Mouse (Mus musculus): ENCODE data around the gene Hnrnpa3.
"Not testable (repeated sequence)": the region's sequence is repeated elsewhere in the genome, so short reads cannot be mapped to it uniquely, and the experiment has no call there.

The Hnrnpa3 gene

DNA sequence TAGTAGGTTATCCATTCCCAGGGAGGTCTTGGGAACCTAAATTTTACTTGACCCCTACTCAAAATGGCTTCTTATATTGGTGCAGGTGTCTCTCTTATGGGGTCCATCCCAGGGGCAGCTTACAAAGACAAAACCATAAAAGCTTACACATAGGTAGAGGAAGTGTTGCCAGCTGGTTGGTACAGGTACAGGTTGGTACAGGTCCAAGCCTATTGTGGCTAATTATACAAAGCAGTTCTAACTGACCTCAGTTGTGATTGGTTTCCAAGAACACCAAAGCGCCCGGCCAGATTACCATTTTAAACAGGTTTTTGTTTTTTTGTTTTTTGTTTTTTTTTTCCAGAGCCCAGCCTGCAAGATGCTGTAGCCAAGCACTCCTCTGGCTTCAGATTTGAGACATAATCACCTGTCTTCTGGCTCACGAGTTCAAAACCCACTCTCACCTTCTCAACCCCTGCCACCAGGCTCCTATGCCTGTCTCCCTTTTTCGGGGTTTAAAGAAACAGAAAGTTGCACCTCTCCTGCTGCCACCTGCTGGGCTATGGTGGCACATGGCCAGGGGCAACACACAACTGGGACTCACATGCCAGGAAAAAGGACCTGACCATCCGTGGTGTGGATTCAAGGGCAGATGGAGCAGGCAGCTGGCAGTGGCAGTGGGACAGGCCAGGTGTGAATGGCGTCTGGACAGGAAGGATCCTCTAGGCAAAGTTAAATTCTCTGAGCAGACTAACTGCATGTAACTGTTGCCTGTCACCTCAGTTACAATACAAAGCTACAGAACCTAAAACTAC, 22.6 kb upstream of the Hnrnpa3 start:
- DNase-seq (ENCODE audit: low read depth, low spot score): no peak

DNA sequence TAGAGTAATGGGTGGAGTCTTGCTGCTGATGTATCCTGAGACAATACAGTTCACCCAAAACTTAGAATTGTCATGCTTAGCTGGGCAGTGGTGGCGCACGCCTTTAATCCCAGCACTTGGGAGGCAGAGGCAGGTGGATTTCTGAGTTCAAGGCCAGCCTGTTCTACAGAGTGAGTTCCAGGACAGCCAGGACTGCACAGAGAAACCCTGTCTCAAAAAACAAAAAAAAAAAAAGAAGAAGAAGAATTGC, 22.1 kb upstream of the Hnrnpa3 start:
- DNase-seq (ENCODE audit: low read depth, low spot score): not testable (repeated sequence)

DNA sequence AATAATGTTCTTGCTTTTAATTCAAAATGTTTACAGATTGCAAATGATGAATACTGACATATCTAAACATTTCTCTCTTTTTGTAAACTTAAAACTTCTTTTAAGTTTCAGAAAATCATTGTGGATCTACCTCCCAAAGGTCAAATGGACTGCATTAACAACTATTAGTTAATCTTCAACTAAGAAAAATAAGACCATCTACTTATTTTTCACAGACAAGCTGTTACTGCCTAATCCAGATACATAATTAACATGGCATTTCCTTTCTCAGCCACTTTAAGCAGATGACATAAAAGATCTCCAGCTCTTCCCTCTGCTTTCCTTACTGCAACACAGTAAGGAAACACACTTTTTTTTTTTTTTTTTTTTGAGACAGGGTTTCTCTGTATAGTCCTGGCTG, 21.7 kb upstream of the Hnrnpa3 start:
- no peak for DNase-seq (ENCODE audit: low read depth, low spot score)

DNA sequence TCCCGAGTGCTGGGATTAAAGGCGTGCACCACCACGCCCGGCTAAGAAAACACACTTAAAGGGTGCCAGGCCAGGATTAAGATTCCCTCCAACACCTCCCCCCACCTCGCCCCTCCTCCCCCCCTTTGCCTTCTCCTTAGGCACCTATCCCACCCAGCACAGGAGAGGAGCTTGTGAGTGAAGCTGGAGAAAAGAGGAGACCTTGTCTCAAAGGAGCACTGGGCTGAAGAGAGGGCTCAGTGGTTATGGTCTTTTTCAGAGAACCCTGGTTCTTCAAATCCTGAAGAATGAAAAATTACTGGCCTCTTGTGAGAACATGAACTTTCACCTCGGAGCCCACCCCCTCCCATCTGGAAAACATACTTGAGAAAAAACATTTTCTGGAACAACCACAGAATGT, 21.2 kb upstream of the Hnrnpa3 start:
- DNase-seq (ENCODE audit: low read depth, low spot score): not testable (repeated sequence)

DNA sequence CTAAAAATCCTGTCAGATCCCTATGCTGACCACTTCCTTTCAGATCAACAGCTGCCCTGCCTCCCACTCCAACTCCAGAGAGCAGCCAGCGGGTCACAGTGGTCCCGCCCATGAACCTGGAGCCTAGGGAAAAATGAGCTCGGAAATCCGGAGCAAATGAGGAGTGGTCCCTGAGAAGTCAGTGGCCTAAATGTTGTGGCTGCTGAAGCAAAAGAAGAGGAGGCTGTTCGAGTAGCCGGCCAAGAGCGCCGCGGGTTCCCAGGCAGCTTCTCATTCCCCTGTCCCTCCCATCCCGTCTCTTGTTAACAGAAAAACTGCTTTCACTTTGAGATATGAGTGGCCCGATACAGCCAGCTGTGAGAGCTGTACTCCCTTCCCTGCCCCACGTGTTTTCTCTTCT, 19.5 kb upstream of the Hnrnpa3 start:
- DNase-seq (ENCODE audit: low read depth, low spot score): not testable (repeated sequence)

DNA sequence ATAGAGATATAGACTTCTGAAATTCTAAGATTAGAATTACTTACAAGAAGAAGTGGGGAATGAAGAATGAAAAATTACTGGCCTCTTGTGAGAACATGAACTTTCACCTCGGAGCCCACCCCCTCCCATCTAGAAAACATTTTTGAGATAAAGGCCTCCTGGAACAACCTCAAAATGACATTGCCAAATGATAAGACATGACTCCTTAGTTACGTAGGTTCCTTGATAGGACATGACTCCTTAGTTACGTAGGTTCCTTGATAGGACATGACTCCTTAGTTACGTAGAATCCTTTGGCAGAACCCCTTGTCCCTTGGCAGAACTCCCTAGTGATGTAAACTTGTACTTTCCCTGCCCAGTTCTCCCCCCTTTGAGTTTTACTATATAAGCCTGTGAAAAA, 16.7 kb upstream of the Hnrnpa3 start:
- not testable (repeated sequence) for DNase-seq (ENCODE audit: low read depth, low spot score)

DNA sequence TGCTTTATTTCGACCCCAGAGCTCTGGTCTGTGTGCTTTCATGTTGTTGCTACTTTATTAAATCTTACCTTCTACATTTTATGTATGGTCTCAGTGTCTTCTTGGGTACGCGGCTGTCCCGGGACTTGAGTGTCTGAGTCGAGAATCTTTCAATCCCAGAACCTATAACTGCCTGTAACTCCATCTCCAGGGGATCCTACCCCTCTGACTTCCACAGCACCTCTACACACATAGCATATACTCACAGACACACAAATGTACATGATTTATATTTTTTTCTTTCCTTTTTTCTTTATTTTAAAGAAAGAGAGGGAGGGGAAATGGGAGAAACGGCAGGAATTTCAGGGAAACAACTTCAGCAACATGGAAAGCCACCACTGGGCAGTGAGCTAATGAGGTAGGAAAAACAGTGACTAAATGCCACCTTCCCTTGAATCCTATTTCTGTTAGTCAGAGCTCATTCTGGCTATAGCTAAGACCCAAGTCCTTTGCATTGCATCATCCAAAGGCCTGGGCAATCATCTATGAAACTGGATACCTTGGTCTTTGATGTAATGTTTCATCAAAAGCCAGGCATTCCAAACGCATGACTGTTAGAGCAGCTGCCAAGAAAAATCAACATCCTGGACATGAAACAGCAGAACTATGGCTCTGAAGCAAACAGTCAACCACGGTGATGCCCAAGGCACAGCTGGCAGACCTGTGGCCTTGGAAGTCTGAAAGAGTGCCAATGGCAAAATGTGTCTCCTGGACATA, 16.1 kb upstream of the Hnrnpa3 start:
- peak; percentile 72 for DNase-seq (ENCODE audit: low read depth, low spot score)

DNA sequence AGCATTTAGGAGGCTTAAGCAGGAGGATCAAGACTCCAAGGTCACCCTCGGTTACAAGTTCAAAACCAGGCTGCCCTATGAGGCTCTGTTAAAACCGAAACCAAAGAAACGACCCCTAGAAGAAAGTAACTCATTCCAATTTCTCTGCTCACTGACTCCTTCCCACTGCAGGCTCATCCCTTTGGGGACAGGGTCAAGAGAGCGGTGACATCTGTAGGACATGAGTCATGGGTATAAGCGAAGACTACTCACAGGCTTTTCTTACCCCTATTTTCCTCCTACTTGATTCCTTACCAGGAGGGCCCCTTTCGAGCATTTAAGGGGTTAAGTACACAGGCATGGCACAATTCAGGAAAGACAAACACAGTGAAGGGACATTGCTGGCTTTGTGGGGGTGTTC, 15.1 kb upstream of the Hnrnpa3 start:
- DNase-seq (ENCODE audit: low read depth, low spot score): no peak

DNA sequence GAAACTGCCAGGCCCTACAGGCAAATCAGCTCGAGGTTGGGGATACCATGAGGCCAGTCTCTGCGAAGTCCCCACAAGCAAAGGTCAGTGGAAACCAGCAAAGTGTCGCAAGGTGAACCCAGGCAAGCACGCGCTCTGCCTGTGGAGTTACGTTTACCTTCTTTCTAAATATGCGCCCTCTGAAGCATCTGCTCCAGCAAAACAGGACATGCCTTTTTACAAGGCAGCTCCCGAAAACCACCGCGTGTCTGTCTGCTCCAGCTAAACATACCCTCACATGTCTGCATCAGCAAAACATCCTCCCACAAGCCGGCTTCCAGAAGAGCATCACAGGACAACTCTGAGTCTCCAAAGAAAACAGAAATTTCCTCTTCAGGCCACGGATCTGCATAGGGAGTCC, 13.8 kb upstream of the Hnrnpa3 start:
- no peak for DNase-seq (ENCODE audit: low read depth, low spot score)

DNA sequence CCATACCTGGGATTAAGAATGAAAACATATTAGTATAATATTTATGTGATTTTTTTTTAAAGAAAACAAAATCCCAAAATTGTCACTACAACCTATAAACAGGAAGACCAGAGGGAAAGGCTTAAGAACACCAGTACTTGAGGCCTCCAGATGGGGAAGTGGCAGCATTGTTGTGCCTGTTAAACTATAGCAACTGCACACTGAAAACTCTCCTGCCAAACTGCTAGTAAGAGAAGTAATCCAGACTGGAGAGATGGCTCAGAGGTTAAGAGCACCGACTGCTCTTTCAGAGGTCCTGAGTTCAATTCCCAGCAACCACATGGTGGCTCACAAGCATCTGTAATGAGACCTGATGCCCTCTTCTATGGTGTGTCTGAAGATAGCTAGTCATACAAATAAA, 8.6 kb upstream of the Hnrnpa3 start:
- DNase-seq (ENCODE audit: low read depth, low spot score): no peak

DNA sequence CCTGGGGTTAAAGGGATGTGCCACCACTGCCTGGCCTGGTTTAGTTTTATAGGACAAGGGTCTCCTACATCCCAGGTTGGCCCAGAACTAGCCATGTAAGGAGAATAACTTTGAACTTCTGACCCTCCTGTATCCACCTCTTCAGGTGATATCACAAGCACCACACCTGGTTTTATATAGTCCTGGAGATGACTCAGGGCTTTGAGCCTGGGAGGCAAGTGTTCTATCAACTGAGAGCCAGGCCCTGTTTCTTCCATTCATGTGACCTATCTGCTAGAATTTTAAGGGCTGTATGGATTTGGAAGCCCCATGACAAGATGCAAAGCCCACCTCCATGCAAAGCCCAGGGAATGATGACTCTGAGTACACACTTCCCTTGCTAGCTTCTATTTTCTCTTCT, 5.9 kb upstream of the Hnrnpa3 start:
- DNase-seq (ENCODE audit: low read depth, low spot score): no peak

DNA sequence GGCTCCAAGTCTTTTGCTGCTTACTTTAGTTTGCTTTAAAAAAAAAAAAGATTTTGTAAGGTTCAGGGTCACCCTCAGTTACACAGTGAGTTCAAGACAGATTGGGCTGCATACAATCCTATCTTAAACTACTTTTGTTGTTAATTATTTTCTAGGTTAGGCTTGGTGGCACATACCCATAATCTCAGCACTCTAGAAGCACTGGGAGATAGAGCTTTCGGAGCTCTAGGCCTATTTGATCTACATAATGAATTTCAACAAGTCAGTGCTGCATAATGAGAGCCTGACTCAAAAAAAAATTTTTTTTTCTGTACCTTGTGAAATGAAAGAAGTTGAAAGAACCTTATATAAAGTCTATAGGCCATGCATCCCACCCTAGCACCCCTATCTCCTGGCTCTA, 4.4 kb upstream of the Hnrnpa3 start:
- DNase-seq (ENCODE audit: low read depth, low spot score): no peak

DNA sequence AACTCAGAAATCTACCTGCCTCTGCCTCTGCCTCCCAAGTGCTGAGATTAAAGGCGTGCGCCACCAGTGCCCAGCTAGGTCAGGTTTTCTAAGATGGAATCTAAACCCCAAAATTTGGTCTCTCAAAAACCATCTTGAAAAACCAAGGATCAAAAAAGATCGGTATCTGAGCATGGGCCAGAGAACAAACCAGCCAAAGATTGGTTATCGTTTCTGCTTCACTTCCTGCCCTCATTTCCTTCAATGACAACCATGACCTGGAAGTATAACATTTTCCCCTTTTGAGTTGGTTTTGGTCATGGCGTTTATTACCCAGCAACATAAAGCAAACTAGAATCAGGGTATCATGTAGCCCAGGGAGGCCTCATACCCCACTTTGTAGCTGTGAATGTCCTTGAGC, 2.1 kb upstream of the Hnrnpa3 start:
- DNase-seq (ENCODE audit: low read depth, low spot score): no peak

DNA sequence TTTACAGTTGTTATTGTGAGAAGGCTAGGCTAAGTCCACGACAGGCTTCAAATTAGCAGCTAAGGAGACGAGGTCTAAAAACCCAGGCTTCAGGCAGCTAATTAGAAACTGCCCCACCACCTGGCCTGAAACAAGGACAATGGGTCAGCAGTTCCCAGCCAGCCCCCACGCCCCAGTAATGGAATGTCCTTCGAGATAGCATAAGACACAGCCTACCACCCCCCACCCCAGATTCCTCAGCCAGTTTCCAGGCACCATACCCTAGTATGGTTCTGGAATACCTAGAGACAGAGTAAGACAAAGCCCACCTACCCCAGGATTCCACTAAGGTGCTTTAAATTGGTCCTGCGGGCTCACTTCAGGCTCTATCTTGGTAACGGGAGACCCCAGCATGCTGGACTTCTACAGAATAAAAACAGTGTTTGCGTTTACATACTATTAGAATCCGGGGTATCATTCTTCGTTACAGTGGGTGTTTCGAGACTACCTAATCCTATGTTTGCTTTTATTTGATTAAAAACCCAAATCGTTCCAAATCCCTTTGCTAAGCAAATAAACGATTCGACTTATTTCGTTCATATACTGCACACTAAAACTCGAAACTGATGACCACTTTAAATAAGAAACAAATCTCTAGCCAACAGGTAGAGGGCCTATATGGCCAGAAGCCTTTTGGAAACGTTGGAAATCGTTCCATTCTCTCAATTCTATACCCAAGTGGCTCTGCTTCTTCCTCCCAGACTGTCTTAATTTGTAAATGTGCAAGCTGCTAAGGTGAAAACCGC, 962 bp upstream of the Hnrnpa3 start:
- DNase-seq (ENCODE audit: low read depth, low spot score): no peak

DNA sequence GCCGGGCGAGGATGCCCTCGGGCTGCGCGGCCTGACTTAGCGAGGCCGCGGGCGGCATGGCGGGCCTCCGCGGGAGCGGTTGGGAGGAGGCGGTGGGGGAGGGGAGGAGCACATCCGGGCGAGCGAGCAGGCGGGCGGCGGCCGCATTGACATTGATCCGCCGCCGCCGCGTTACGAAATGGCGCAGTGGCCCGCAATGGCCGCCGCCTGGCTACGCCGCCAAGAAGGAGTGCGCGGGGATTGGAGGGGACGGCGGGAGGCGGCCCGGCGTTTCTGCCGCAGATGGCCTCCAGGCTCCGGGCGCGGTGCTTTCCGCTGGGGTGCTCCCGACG, 534 bp downstream of the Hnrnpa3 start:
- DNase-seq (ENCODE audit: low read depth, low spot score): peak; percentile 89

DNA sequence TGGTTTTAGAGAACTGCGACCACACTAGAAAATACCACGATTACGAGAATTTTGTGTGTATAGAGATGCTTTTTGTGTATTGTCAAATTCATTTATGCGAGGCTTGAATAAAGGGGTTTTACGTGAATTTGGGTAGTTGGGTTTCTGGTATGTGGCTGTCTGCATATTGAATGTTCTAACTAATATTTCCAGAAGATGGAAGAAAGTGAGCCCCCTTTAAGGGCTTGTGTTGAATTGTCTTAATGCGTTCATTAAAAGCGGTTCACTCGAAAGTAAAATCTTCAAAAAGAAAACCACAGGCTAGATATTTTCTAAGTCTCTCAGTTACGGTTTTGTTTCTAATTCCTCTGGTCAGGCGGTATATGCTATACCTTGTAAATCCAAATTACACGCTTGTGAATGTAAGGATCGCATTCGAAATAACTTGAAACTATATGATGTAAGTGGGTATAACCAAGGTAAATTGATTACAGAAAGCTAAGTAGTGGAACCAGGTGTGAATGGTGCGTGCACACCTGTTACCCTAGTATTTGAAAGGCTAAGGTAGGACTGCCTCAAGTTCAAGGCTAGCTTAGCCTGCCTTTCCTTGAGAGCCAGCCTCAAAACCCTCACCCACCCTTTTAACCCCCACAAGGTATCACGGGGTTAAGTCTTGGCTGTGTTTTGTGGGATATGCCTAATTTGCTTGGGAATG, 1.3 kb downstream of the Hnrnpa3 start:
- no peak for DNase-seq (ENCODE audit: low read depth, low spot score)

DNA sequence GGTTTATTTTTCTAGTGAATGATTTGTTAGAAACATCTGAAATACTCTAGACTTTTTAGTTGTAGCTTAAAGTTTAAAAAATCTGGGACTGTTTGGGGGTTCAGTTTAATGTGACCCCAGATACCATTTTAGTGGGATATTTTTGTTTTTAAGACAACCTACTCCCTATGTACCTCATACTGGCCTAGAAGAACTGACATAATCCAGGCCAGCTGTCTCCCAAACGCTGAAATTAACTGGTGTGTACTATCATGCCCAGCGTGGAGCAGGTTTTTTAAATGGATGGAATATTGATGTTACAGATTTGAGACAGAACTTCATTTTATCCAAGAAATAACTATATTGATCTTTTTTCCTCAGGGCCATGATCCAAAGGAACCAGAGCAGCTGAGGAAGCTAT, 2.0 kb downstream of the Hnrnpa3 start:
- DNase-seq (ENCODE audit: low read depth, low spot score): no peak

DNA sequence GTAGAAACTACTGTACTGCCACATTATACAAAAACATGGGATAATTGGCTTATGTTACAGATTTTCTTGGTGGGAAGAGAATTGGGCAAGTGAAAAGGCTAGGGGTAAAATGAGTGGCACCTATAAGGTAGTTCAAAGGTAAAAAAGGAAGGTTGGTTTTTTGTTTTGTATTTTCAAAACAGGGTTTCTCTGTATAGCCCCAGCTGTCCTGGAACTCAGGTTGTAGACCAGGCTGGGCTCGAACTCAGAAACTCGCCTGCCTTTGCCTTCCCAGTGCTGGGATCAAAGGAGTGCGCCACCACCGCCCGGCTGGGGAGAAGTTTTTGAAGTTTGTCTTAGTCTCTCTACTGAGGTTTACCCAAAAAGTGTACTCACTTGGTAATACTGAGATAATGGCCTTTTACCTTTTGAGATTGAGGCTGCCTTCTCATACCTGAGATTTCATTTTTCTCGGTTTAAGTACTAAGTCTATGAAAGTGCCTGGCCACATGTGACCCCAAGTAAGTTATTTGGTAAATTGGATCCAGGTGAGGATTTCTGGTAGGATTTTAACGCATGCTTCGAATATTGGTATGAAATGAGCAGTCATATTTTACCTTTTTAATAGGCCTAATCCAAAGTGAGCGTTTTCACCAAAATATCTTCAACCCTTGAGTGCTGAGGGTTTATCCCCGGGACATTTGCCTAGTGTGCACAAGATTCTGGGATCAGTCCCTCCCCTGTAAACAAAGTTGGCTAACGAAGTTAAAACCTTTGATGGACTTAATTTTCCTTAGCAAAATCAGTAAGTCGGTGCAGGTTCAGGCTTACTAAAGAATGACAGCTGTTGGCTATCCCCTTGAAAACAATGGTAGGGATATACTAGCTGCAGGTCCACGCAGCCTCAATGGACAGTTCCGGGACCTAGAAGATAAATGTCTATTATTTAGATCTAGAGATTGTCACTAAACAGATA, 10.7 kb downstream of the Hnrnpa3 start:
- no peak for DNase-seq (ENCODE audit: low read depth, low spot score)

DNA sequence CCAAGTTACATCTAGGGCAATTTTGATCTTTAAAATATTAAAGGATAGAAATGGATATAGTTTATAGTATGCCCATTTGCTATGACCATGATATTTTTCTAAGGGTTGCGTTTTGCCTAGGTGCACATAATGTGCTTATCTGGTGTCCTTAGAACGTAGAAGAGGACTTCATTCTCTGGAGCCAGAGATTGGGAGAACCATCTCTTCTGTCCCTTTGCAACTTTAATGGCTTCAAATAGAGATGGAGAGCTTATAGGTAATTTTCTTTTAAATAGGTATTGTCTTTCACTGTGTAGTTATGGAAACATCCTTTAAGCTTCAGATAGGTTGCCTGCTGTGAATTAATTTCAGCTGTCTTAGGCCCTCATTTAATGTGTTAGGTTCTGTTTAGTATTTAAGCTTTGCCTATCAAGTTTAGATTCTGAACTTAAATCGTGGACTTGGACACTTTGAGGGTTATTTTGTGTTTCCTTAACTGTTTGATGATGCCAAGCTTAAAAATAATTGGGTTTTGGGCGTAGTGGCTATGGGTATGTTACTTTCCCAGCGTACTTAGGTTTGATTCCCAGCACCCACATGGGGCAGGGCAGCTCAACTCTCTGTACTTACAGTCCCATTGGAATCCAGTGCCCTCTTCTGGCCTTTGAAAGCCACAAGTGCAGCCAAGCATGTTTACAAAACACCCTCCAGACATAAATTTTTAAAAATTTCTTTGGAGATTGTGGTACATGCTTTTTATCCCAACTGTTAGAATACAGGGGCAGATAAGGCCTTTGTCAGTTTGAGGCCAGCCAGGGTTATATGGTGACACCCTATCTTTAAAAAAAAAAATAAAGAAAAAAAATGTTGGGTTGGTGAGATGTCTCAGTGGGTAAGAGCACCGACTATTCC, 11.6 kb downstream of the Hnrnpa3 start:
- no peak for DNase-seq (ENCODE audit: low read depth, low spot score)

DNA sequence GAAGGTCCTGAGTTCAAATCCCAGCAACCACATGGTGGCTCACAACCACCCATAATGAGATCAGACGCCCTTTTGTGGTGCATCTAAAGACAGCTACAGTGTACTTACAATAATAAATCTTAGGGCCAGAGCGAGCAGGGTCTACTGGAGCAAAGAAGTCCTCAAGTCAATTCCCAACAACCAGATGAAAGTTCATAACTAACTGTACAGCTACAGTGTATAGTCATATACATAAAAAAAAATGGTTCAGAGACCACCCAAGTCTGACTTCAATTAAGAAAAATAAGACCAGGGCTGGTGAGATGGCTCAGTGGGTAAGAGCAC, 12.2 kb downstream of the Hnrnpa3 start:
- DNase-seq (ENCODE audit: low read depth, low spot score): no peak

Measured in skeletal muscle tissue, adult 2 months (tissue).